Mouse (Mus musculus) monocyte, adult 5-6 weeks (primary cell): ENCODE results near the gene Ank3. TPM values are rescaled to one million over a fixed set of nuclear protein-coding genes. Genes with fewer than 3 reads are reported as not detected.

Experiments
- ATAC-seq: fragments of 153-309, 156-312 bp; replicated peaks from 2 replicates; pipeline ENCODE4 v1.8.0; 2017; ENCODE audit warnings: mild to moderate bottlenecking; ENCODE audit not compliant: low TSS enrichment, insufficient number of reproducible peaks, severe bottlenecking, poor library complexity, low FRiP score
- total RNA-seq: library from RNA; stranded (forward); fragments of 200-1000, 200-491, 200-594 nt; gene quantifications from 3 replicates; pipeline ENCODE4 v1.2.3, GENCODE M21; 2017

Ank3 gene
- total RNA-seq, 1 experiment from 2014 or later, result not detected

DNA sequence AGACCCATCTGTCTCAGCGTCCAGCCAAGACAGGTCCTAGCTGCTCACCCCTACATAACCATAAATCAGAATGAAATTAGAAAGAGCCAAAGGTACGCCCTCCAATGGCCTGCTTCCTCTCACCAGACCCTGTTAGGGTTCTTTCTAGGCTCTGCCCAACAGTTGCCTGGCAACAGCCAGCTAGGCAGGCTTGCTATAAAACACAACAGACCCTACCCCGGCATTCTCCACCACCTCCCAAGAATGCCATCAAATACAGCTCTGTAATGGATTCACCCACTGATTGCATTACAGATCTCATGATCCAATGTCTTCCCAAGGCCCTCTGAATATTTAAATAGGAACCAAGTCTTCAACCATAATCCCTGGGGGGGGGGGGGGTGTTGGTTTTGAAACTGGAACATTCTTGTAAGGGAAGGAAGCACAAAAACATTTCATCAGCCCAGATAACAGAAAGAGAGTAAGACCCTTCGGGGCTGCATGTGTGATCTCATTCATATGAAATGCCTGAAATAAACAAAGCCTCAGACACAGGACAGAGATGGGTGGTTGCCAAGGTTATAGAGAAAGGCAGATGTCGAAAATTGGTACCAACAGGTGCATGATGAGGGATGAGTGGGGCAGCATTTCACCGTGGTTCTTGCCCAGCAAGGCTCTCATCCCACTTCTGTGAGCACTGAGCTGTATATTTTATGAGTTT is 415.4 kb downstream of the Ank3 start:
- ATAC-seq, result no peak

DNA sequence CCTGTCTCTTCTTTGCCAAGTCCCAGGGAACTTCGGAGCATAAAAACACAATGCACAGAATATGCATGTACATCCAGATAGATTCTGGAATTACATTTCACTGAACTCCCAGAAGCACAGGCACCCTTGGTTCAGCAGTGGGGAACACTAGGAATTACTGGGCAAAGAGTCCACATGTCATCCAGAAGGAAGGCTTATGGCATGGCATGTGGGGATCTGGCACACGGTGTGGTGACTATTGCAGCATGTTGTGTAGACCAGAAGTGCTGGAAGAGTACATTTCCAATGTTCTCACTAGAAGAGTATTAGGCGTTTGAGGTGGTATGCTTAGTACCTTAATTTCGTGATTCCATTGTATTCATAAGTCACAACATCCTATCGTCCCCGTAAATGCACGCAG is 422.7 kb downstream of the Ank3 start:
- ATAC-seq, result no peak

DNA sequence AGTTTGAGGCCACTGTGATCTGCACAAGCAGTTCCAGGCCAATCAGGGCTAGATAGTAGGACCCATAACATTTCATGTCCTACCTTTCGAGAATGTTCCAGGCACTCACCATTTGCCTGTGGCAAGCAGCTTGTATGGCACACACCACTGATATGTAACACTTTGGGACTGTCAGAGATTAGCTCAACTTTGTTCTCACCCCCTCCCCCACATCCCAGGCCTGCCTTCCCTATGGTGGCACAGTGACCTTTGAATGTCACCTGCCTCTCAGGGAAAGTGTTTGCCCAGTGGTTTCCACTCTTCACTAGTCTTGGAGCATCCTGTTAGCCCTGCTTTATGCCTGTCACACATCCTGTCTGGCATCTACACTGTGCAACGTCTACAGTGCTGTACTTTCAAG is 430.2 kb downstream of the Ank3 start:
- no peak for ATAC-seq

DNA sequence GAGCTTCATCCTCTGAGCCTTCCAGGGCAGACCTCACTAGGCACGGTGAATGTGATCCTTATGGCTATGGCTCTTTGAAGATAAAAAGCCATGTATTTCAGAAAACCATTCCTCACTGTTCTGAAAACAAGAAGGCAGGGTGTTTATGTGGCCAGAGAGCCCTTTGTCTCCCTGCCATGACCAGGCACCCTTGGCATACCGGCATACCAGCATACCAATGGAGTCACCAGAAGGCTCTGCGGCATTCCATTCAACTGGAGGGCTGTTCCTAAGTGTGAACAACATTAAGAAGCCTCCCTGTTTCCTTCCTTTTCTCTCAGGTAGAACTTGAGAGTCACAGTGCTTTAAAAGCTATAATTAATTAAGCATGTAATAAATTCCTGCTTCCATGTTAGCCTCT is 430.7 kb downstream of the Ank3 start:
- no peak for ATAC-seq

DNA sequence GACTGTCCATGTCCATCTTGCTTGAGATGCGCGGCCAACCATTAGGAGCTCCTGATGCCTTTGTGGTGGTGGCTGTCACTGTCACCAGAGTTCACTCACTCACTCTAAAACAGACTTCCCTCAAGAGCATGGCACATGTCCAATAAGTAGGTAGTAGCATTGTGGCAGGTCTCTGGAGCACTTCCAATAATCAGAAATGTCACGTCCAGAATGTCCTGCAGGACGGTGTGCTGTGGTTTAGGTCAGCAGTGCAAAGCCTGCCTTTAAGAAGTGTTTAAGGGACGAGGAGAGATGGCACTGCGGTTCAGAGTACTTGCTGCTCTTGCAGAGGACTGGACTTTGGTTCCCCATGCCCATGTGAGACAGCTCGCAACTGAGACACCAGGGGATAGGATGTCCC is 433.0 kb downstream of the Ank3 start:
- ATAC-seq, result no peak

DNA sequence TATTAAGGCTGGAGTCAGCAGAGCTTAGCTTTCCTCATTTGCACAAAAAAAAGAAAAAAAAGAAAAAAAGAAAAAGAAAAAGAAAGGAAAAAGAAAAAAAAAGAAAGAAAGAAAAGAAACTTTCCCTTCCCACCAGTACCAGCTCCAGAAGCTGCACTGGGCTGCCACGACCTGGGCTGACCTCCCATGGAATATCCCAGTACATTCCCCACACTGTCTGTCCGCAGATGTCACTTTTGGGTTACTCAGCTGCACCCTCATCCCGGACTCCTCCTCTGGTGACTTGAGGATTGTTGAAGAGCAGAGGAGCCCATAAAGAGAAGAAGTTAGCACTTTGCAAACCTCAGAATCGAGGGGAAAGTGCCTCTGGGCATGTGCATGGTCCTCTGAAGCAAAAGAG is 433.7 kb downstream of the Ank3 start:
- no peak for ATAC-seq

DNA sequence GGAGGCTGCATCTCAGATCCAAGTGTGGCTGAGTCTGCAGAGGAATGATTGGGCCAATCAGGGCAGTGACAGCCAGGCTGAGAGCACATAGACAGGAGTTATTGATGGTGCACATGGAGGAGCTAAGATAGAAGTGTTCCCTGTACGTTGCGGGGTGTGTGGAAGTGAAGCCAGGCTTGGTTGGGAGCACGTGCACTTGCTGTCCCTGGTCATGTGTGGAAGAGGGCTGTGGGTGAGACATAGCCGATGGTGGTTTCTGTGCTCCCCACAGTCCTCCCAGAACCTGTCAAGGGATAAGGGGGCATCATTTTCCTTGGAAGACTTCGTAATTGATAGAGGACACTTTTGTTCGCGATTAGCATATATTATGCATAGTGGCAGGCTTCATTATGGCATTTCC is 434.2 kb downstream of the Ank3 start:
- no peak for ATAC-seq

DNA sequence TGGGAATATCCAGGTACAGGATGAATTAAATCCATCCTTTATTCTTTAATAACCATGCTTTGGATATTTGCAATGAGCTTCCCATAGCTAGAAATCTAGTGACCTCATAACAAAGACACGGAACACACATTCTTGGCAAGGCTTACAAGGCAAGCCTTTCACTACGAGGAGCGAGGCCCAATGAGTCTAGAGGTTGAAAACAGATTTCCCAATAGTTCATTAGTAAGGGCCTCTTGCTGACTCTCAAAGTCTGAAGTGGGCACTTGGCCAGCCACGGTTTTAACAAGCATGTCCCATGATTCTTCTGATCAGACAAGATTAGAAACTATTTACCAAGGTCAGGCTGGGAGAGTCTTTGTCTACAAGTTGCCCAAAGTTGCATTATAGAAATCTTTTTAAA is 436.1 kb downstream of the Ank3 start:
- ATAC-seq, result no peak

DNA sequence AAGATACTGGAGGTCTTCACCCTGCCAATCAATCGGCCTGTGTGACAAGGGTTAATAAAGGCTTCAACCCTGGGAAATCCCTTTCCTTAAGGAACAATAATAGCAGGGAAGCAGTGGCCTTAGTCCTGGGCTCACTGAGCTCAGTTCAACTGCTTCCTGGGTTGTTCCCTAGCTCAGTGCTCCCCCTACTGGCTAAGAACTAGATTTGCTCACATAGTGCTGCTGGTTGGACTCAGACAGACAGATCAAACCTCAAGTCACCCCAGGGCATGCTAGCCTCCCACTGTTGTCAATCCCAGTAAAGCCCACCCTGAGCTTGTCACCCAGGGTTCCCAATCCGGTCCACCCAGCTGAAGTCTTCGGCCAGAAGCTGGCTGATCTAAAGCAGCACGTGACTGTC is 447.2 kb downstream of the Ank3 start:
- 0 out of 2 replicates have a peak, but pooled peaks have one; percentile 9 for ATAC-seq

DNA sequence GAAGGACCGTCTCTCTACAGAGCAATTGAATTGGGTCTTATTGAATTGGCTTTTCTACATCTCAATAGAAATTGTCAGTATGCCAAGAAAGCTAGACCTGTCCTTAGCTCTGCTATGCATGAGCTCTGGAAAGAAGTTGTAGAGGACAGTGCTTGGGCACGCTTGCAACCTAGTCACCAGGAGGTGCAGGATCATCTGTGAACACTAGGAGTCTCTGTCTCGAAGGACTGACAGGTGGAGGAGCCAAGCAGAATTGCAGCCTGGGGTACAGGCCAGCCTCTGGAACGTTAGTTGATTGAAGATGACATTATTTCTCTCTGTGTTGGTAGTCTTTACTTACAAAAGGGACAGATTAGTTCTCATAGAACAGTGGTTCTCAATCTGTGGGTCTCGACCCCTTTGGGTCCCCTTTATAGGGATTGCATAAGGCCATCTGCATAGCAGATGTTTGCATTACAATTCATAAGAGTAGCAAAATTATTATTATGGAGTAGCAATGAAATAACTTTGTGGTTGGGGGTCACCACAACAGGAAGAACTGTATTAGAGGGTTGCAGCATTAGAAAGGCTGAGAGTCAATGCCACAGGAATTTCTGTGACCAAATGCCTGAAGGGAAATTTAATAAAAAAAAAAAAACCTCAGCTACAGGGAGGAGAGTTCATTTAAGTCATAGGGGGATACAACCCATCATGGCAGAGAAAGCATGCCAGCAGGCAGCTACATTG is 454.0 kb downstream of the Ank3 start:
- no peak for ATAC-seq

DNA sequence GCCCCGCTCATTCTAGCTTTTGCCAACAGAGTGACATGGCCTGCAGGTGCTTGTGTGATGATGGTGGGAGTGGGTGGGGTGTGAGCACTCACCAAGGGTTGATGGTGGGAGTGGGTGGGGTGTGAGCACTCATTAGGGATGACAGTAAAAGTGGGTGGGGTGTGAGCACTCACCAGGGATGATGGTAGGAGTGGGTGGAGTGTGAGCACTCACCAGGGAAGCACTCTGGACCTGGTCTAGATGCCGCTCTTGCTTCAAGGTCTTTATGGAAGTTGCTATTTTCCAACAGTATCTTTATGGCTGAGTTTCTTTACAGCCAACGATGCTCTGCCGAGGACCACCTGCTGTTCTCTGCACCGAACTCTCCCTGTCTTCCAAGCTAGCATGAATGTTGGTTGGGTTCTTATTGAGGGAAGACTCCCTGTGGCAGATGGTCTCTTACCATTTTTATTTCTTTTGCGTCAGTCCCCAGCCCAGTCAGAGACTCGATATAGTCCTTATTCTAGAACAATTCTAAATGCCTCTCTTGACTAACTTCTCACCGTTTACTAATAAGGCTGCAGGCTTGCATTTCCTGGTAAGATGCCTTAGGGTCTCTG is 456.1 kb downstream of the Ank3 start:
- ATAC-seq, result no peak

DNA sequence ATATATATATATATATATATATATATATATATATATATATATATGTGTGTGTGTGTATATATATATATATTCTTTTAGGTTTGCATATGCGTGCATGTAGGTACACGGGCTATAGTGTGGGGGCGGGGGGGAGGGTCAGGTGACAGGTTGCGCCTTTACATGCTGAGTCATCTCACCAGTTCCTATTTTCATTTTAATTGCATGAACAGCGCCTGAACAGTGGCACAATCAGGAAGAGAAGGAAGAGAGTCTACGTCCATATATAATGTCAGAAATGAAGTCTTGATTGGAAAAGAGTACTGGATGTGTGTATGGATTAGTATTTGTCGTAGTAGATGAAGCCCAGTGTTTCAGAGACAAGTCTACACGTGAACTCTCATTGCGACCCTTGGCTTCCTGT is 459.4 kb downstream of the Ank3 start:
- ATAC-seq, result no peak

DNA sequence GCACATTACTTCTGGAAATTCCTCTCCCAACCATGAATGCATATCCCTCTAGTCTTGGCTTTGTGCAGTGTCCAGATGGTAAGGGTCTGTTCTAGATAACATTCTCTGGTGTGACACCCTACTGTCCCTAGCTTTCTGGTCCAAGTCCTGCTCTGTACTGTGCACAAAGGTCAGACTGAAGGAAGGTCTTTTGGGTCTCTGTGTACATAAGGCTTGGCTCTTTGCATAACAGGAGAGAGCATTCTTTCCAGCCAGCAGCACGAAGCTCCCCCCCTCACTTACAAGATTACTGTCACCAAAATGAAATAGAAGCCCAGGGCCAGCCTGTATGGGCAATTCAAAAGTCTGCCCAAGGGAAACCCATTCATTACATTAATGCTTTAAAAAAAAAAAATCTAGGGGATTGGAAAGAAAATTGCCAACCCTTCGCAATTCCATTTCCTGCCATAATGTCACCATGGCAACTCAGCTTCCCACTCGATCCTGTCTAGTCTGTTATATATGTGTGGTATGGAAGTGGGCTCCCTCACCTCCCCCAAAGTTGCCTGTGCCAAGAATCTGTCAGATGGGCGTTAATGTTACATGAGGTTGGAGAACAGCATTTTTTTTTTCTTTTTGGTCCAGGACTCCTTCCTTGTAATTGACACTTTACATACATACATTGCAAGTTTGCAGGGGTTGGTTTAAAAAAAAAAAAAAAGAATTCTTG is 460.5 kb downstream of the Ank3 start:
- ATAC-seq, result no peak

DNA sequence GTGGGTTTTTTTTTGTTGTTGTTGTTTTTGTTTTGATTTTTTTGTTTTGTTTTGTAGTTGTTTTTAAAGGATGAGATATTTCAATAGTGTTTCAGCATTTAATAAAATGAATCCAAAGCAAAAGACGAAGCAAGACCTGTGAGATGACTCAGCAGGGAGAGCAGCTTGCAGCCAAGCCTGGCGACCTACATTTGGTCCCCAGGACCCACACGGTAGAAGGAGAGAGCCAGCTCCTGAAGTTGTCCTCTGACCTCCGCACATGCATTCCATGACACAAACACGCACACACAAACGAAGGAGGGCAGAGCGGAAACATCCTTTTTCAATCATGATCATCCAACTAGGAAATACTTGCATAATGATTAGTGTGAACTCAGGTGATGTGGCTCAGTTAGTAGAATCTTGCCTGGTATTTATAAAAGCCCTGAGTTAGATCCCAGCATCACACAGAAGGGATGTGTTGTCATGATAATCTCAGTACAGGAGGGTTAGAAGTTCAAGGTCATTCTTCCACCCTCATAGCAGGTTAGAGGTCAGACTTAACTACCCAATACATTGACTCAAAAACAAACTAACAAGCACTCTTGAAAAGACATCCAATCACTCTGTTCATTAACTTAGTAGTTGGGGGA is 461.4 kb downstream of the Ank3 start:
- ATAC-seq, result no peak

DNA sequence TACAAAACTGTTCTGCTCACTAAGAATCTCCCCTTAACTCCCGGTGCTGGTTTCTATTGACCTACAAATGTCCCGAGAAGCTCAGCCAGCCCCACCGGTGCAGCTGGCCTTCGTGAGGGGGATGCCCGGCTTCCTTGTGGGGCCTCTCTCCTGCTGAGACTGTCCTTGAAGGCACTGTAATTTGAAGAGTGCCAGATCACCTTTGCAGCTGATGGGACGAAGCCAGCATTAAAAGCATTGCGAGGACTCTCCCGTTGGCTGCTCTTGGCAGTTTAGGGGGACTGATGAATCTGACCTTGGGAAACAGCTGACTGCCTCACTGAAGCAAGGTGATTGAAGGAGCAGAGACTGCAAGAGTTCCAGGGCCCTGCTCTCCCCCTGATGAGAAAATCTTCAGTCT is 464.3 kb downstream of the Ank3 start:
- no peak for ATAC-seq

DNA sequence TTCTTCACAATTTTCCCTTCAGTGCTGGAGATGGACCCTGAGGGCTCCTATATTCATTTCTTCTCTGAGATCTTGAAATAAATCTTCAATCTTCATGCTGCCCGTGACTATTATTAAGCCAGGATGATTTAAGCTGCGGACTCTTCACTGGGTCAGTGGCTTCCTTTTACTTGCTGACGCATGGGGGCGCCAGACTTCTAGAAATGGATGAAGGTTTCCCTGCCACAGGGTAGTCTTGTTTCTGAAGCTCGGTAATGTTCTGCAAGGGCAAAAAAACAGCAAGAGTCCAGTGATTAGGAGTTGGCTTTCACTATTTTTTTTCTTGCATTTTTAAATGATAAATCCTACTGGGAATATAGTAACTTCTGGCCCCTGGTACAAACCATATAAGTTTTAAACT is 471.8 kb downstream of the Ank3 start:
- ATAC-seq, result no peak

DNA sequence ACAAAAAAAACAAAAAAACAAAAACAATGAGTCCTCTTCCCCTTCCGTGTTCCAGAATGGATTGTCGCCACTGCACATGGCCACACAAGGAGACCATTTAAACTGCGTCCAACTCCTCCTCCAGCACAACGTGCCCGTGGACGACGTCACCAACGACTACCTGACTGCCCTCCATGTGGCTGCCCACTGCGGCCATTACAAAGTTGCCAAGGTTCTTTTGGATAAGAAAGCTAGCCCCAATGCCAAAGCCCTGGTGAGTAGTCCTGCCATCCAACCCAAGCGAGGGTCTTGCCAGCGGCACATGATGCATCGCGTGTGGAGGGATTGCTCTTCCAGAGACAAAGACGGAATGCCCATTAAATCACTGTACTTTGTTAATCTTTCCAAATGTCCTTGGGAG is 472.4 kb downstream of the Ank3 start:
- ATAC-seq, result no peak

DNA sequence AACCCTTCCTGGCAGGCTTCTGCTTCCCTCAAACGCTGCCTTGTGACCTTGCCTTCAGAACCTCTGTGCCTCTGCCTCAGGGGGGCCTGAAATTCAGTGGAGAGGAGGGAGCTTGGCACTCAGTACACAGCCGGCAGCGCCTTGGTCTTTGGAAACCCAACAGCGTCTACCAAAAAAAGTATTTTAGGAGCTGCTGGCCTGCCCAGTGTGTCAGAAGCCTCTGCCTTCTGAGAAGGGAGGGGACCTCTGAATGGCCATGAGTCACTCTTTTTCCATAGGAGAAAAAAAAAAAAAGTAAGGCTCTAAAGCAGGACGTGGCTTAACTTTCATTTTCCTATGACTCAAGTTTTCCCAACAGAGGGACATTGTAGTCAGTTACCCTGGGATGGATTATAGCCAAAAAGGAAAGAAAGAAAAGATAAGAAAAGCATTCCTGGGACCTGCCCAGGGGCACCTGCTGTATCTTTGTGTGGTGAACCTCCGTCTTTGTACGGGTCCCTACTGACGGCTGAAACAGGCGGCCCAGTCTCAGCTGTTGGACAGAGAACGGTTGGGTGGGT is 473.7 kb downstream of the Ank3 start:
- no peak for ATAC-seq

DNA sequence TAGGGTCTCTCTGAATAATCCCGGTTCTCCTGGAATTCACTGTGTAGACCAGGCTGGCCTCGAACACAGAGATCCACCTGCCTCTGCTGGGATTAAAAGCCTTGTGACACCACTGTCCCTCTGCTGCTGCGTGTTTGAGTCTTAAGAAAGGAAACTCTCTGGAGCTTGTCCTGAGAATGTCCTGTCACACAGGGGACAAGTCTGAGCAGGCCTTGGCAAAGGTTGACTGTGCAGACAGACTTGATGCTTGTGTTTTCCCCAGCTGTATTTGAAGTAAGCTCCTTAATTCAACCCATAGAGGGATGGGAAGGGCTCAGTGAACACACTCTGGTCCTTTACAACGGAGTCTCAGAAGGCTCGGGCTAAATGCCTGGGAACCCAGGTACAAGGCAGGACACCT is 474.3 kb downstream of the Ank3 start:
- ATAC-seq, result no peak
